Mouse (Mus musculus) liver, postnatal 0 days (tissue): Measurements from ENCODE around the gene Phxr2. TPM values are rescaled to one million over a fixed set of nuclear protein-coding genes. Genes with fewer than 3 reads are reported as not detected.

Experiments used
- ATAC-seq: fragments of 200-750 bp; cut with Nextera tagmentation; 2 replicates; pipeline ENCODE4 v1.8.0; 2017; ENCODE audit warnings: mild to moderate bottlenecking, moderate library complexity
- DNase-seq: peaks from one replicate; pipeline ENCODE4 v3.0.0-alpha.2; 2016
- H3K27ac ChIP-seq: fragments of 300-500 bp; sonication (generic); 2 replicates; pipeline ENCODE4 v1.5.1; 2014; ENCODE audit warnings: antibody characterized with exemption, moderate library complexity, mild to moderate bottlenecking, low read depth
- H3K27me3 ChIP-seq: fragments of 300-500 bp; sonication (generic); 2 replicates; pipeline ENCODE4 v1.6.1; 2014; ENCODE audit warnings: low read length, control low read depth, mixed read lengths; ENCODE audit not compliant: insufficient read depth
- H3K36me3 ChIP-seq: fragments of 300-500 bp; sonication (generic); replicated peaks from 2 replicates; pipeline ENCODE4 v1.6.1; 2014; ENCODE audit warnings: mild to moderate bottlenecking, control low read depth, low read length, moderate library complexity, mixed read lengths; ENCODE audit not compliant: insufficient read depth
- H3K4me1 ChIP-seq: fragments of 300-500 bp; sonication (generic); 2 replicates; pipeline ENCODE4 v1.6.1; 2014; ENCODE audit warnings: antibody characterized with exemption, mild to moderate bottlenecking, control low read depth; ENCODE audit not compliant: insufficient read depth
- H3K4me2 ChIP-seq: fragments of 300-500 bp; sonication (generic); 2 replicates; pipeline ENCODE4 v1.6.1; 2014; ENCODE audit warnings: low read depth, mild to moderate bottlenecking, low read length, moderate library complexity, mixed read lengths
- H3K4me3 ChIP-seq: fragments of 300-500 bp; sonication (generic); 2 replicates; pipeline ENCODE4 v1.5.1; 2014; ENCODE audit warnings: low read depth, low read length
- H3K9ac ChIP-seq: fragments of 300-500 bp; sonication (generic); replicated peaks from 2 replicates; pipeline ENCODE4 v1.6.1; 2014; ENCODE audit warnings: mild to moderate bottlenecking, moderate library complexity
- H3K9me3 ChIP-seq: fragments of 300-500 bp; sonication (generic); 2 replicates; pipeline ENCODE4 v1.6.1; 2016; ENCODE audit warnings: mild to moderate bottlenecking, control low read depth, low read length, mixed read lengths
- CTCF ChIP-seq: sonication (generic); IDR thresholded peaks from 2 replicates; pipeline ENCODE4 v1.5.1; 2016; ENCODE audit warnings: antibody characterized with exemption, low read depth
- EP300 ChIP-seq: IDR thresholded peaks from 2 replicates; pipeline ENCODE4 v1.6.1; 2016; ENCODE audit warnings: antibody characterized with exemption, low read depth, mild to moderate bottlenecking
- WGBS: fragments of 180-500 bp; shearing (Covaris S2); extraction: QIAGEN DNeasy Blood & Tissue Kit; methylation state at CpG from one replicate; pipeline ENCODE4 v1.1.7; 2014; ENCODE audit not compliant: insufficient replicate concordance; 5-methylcytosine and 5-hydroxymethylcytosine counted together
- polyA plus RNA-seq: library from polyadenylated mRNA; unstranded; fragments of >200 nt; fragmentation: Nextera tagmentation; extraction: Ambion mirVana; gene quantifications from 2 replicates; pipeline ENCODE4 v1.2.1, GENCODE M21; 2015

The Phxr2 gene
- polyA plus RNA-seq, 1 experiment from 2014 or later = not detected

GRCm38 (mm10) chr10:99089906-99090305 lies 36.2 kb downstream of the Phxr2 start:
- Histone ChIP-seq H3K27me3 (no peaks in the 10 kb centered on the region), H3K27ac (no peak overlapping the region), H3K9me3 (no peaks in the 10 kb centered on the region), H3K9ac (no peak overlapping the region), H3K4me1 (no peaks in the 10 kb centered on the region), H3K36me3 (no peaks in the 10 kb centered on the region), H3K4me3 (no peak overlapping the region), H3K4me2 (no peak overlapping the region)
- no peak for DNase-seq
- 39% methylated on average over 6 of the region's 6 CpGs for WGBS
- no peak for ATAC-seq
- TF ChIP-seq CTCF = no peak
- TF ChIP-seq EP300 = no peak

GRCm38 (mm10) chr10:99086029-99086428 lies 40.1 kb downstream of the Phxr2 start:
- H3K27me3 ChIP-seq = no peaks in the 10 kb centered on the region
- DNase-seq = no peak
- ATAC-seq = no peak
- TF ChIP-seq CTCF (no peak), EP300 (no peak)
- H3K9ac ChIP-seq = no peak overlapping the region
- H3K4me1 ChIP-seq = no peaks in the 10 kb centered on the region
- H3K27ac ChIP-seq = no peak overlapping the region
- H3K9me3 ChIP-seq = no peaks in the 10 kb centered on the region
- H3K36me3 ChIP-seq = no peaks in the 10 kb centered on the region
- 55% methylated on average over 6 of the region's 6 CpGs for WGBS
- no peak overlapping the region for H3K4me3 ChIP-seq
- no peak overlapping the region for H3K4me2 ChIP-seq

DNA sequence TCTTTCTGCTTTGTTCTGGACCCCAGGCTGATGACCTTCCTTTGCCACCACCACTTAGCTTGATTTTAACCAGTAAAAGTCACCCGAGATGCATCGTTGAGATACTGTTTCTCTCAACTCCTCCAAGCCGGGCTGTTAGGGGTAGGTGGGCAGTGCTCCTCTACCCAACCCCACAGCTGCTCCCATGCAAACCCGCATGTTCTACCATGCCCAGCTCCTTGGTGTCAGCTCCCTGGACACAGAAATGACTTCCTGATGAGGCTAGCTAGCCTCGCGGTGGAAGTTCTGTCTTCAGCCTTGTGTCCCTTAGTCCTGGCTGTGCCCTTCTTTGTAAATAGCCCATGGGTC lies 40.9 kb downstream of the Phxr2 start:
- WGBS = 46% methylated on average over 6 of the region's 6 CpGs
- no peaks in the 10 kb centered on the region for H3K4me1 ChIP-seq
- ATAC-seq (no peak), DNase-seq (no peak)
- no peaks in the 10 kb centered on the region for H3K9me3 ChIP-seq
- H3K4me2 ChIP-seq = no peak overlapping the region
- no peak overlapping the region for H3K9ac ChIP-seq
- H3K4me3 ChIP-seq = no peak overlapping the region
- no peaks in the 10 kb centered on the region for H3K27me3 ChIP-seq
- no peaks in the 10 kb centered on the region for H3K36me3 ChIP-seq
- TF ChIP-seq CTCF = no peak
- no peak for TF ChIP-seq EP300
- no peak overlapping the region for H3K27ac ChIP-seq

DNA sequence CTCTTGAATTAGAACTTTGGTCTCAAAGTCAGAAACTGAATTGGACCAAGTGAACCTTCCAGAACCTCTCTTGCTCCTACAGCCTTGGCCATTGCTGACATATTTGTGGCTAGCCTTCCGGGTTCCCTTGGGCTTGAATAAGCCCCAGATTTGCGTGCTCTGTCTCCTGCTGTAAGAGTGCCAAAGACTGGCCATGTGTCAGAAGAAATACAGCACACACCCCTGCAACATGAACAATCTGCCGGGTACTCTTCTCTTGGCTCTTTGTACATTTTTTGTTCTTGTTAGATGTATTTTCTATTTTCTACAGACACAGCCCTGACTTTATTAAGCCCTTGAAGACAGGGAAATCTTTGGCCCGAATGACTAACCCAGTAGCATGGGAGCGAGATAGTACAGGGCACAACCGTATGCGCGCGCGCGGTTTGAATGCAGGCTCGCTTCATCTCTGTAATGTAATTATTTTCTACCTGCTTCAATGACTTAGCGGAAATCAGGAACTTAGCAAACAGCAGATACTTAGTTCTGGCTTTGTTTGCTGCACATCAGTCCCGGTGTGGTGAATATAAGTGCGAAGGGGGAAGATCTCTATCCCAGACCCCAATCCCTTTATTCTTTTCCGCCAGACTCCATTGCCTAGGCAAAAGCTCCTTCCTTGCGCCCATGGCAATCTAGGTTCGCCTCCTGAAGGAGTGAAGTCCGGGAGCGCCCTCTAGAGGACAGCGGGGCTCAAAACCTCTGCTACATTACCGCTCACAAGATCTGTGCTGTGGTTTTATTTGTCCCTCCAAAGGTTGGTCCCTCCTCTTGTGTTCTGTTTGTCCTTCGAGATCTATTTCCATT lies 41.5 kb downstream of the Phxr2 start:
- Histone ChIP-seq H3K27me3 (no peaks in the 10 kb centered on the region), H3K9me3 (no peaks in the 10 kb centered on the region), H3K36me3 (no peaks in the 10 kb centered on the region), H3K9ac (no peak overlapping the region), H3K4me3 (no peak overlapping the region), H3K4me2 (no peak overlapping the region), H3K27ac (no peak overlapping the region), H3K4me1 (no peaks in the 10 kb centered on the region)
- no peak for ATAC-seq
- WGBS = 43% methylated on average over 23 of the region's 23 CpGs
- peak; percentile 88 for DNase-seq
- TF ChIP-seq EP300 (no peak), CTCF (peak; percentile 94)

GRCm38 (mm10) chr10:99083431-99084003 lies 42.6 kb downstream of the Phxr2 start:
- ATAC-seq = no peak
- Histone ChIP-seq H3K27ac (no peak overlapping the region), H3K9ac (no peak overlapping the region), H3K9me3 (no peaks in the 10 kb centered on the region), H3K4me3 (no peak overlapping the region), H3K27me3 (no peaks in the 10 kb centered on the region), H3K36me3 (no peaks in the 10 kb centered on the region), H3K4me1 (no peaks in the 10 kb centered on the region), H3K4me2 (no peak overlapping the region)
- 79% methylated on average over 14 of the region's 14 CpGs for WGBS
- no peak for TF ChIP-seq EP300
- no peak for TF ChIP-seq CTCF
- DNase-seq = peak; percentile 28

GRCm38 (mm10) chr10:99081569-99081990 lies 44.5 kb downstream of the Phxr2 start:
- no peak for DNase-seq
- ATAC-seq = no peak

More at GRCm38 (mm10) chr10:99081569-99081990, 44.5 kb downstream of the Phxr2 start:
- Histone ChIP-seq H3K4me3 (no peak overlapping the region), H3K4me1 (no peaks in the 10 kb centered on the region), H3K27me3 (no peaks in the 10 kb centered on the region), H3K9ac (no peak overlapping the region), H3K4me2 (no peak overlapping the region), H3K36me3 (no peaks in the 10 kb centered on the region), H3K9me3 (no peaks in the 10 kb centered on the region), H3K27ac (no peak overlapping the region)
- TF ChIP-seq EP300 = no peak
- no peak for TF ChIP-seq CTCF
- 45% methylated on average over 10 of the region's 10 CpGs for WGBS
